Mouse (Mus musculus) stomach, embryonic 14.5 days (tissue): ENCODE measurements around the gene Erich4. TPM values are rescaled to one million over a fixed set of nuclear protein-coding genes. Genes with fewer than 3 reads are reported as not detected.

Source experiments
- ATAC-seq: fragments of 200-750 bp; cut with Nextera tagmentation; 2 replicates; pipeline ENCODE4 v1.8.0; 2017; ENCODE audit warnings: low read depth, moderate TSS enrichment; ENCODE audit not compliant: insufficient number of reproducible peaks, insufficient read depth, low FRiP score
- H3K27ac ChIP-seq: fragments of 300-500 bp; sonication (generic); 2 replicates; pipeline ENCODE4 v1.5.1; 2014; ENCODE audit warnings: mild to moderate bottlenecking, low read length, moderate library complexity, mixed read lengths
- H3K27me3 ChIP-seq: fragments of 300-500 bp; sonication (generic); 2 replicates; pipeline ENCODE4 v1.6.1; 2014; ENCODE audit warnings: low read length, control low read depth, mixed read lengths; ENCODE audit not compliant: control insufficient read depth, insufficient read depth
- H3K36me3 ChIP-seq: fragments of 300-500 bp; sonication (generic); 2 replicates; pipeline ENCODE4 v1.6.1; 2014; ENCODE audit warnings: mild to moderate bottlenecking, control low read depth, low read length, moderate library complexity, mixed read lengths; ENCODE audit not compliant: control insufficient read depth, insufficient read depth
- H3K4me1 ChIP-seq: fragments of 300-500 bp; sonication (generic); 2 replicates; pipeline ENCODE4 v1.6.1; 2014; ENCODE audit warnings: low read length, control low read depth, mixed read lengths; ENCODE audit not compliant: control insufficient read depth, insufficient read depth
- H3K4me2 ChIP-seq: fragments of 300-500 bp; sonication (generic); replicated peaks from 2 replicates; pipeline ENCODE4 v1.6.1; 2014; ENCODE audit warnings: low read depth, low read length, control low read depth
- H3K4me3 ChIP-seq: fragments of 300-500 bp; sonication (generic); 2 replicates; pipeline ENCODE4 v1.5.1; 2014; ENCODE audit warnings: low read depth, low read length, control low read depth
- H3K9ac ChIP-seq: fragments of 300-500 bp; sonication (generic); replicated peaks from 2 replicates; pipeline ENCODE4 v1.6.1; 2014; ENCODE audit warnings: low read depth, mild to moderate bottlenecking, control low read depth, low read length, moderate library complexity, mixed read lengths
- H3K9me3 ChIP-seq: fragments of 300-500 bp; sonication (generic); 2 replicates; pipeline ENCODE4 v1.6.1; 2016; ENCODE audit warnings: low read depth, low read length, control low read depth; ENCODE audit not compliant: control insufficient read depth
- WGBS: fragments of 180-500 bp; shearing (Covaris S2); extraction: QIAGEN DNeasy Blood & Tissue Kit; methylation state at CpG from one replicate; pipeline ENCODE4 v1.1.7; 2014; 5-methylcytosine and 5-hydroxymethylcytosine counted together
- polyA plus RNA-seq: library from polyadenylated mRNA; unstranded; fragments of >200 nt; fragmentation: Nextera tagmentation; extraction: Ambion mirVana; gene quantifications from 2 replicates; pipeline ENCODE4 v1.2.1, GENCODE M21; 2014

Gene Erich4
- polyA plus RNA-seq, 1 experiment from 2014 or later, result not detected

- Histone ChIP-seq H3K4me1 (peaks cover 20% of the 10 kb centered on the region), H3K36me3 (peaks cover 12% of the 10 kb centered on the region), H3K27ac (peak overlapping the region; percentile 85), H3K4me3 (peak overlapping the region; percentile 47), H3K4me2 (peak overlapping the region; percentile 68), H3K27me3 (no peaks in the 10 kb centered on the region), H3K9me3 (no peaks in the 10 kb centered on the region), H3K9ac (peak overlapping the region; percentile 38)
- 11% methylated on average over 38 of the region's 38 CpGs for WGBS
- ATAC-seq, result peak; percentile 82
These were observed 12.0 kb upstream of the Erich4 start for GRCm38 (mm10) chr7:25627431-25628322.

- Histone ChIP-seq H3K4me2 (peak within 1 kb of the TSS; percentile 68), H3K36me3 (peaks cover 20% of the 10 kb centered on the region), H3K4me1 (peaks cover 20% of the 10 kb centered on the region), H3K4me3 (peak within 1 kb of the TSS; percentile 47), H3K27me3 (no peaks in the 10 kb centered on the region), H3K9ac (peak within 1 kb of the TSS; percentile 38), H3K27ac (peak within 1 kb of the TSS; percentile 85), H3K9me3 (no peaks in the 10 kb centered on the region)
- peak; percentile 62 for ATAC-seq
- WGBS, result 8% methylated on average over 29 of the region's 29 CpGs
These were observed 11.1 kb upstream of the Erich4 start, which contains the start of gene B3gnt8 for GRCm38 (mm10) chr7:25626509-25627430. Gene B3gnt8 (plus strand): TSS chr7:25626654.

GRCm38 (mm10) chr7:25625594-25626250 is 10.0 kb upstream of the Erich4 start:
- peaks cover 20% of the 10 kb centered on the region for H3K4me1 ChIP-seq
- H3K4me3 ChIP-seq, result no peak overlapping the region
- H3K27ac ChIP-seq, result peak overlapping the region; percentile 85; the same call in 1 of the 2 replicates
- H3K27me3 ChIP-seq, result no peaks in the 10 kb centered on the region
- no peaks in the 10 kb centered on the region for H3K9me3 ChIP-seq
- WGBS, result 74% methylated on average over 10 of the region's 10 CpGs
- H3K4me2 ChIP-seq, result no peak overlapping the region
- H3K9ac ChIP-seq, result no peak overlapping the region
- ATAC-seq, result no peak
- H3K36me3 ChIP-seq, result peaks cover 20% of the 10 kb centered on the region

- H3K9ac ChIP-seq, result no peak overlapping the region
- H3K4me3 ChIP-seq, result no peak overlapping the region
- H3K27ac ChIP-seq, result no peak overlapping the region
- WGBS, result 81% methylated on average over 5 of the region's 5 CpGs
- peaks cover 23% of the 10 kb centered on the region for H3K4me1 ChIP-seq
- peaks cover 12% of the 10 kb centered on the region; the same call in 1 of the 2 replicates for H3K36me3 ChIP-seq
- no peak overlapping the region for H3K4me2 ChIP-seq
- H3K9me3 ChIP-seq, result no peaks in the 10 kb centered on the region
- no peaks in the 10 kb centered on the region for H3K27me3 ChIP-seq
- ATAC-seq, result no peak
These were observed 9.2 kb upstream of the Erich4 start for GRCm38 (mm10) chr7:25624851-25625250.

- Histone ChIP-seq H3K36me3 (peaks cover 8% of the 10 kb centered on the region; the same call in 1 of the 2 replicates), H3K4me2 (no peak overlapping the region), H3K4me1 (peaks cover 23% of the 10 kb centered on the region), H3K9ac (no peak overlapping the region), H3K27ac (no peak overlapping the region), H3K27me3 (no peaks in the 10 kb centered on the region), H3K9me3 (no peaks in the 10 kb centered on the region), H3K4me3 (no peak overlapping the region)
- WGBS, result 93% methylated on average over 11 of the region's 11 CpGs
- ATAC-seq, result no peak
These were observed 8.2 kb upstream of the Erich4 start for GRCm38 (mm10) chr7:25623857-25624370.

GRCm38 (mm10) chr7:25620751-25621150 is 5.1 kb upstream of the Erich4 start:
- Histone ChIP-seq H3K4me3 (no peak overlapping the region), H3K4me1 (0 out of 2 replicates have a peak, but pooled peaks cover 4% of the 10 kb centered on the region), H3K4me2 (no peak overlapping the region), H3K36me3 (peaks cover 8% of the 10 kb centered on the region; the same call in 1 of the 2 replicates), H3K27ac (no peak overlapping the region), H3K9ac (no peak overlapping the region), H3K9me3 (no peaks in the 10 kb centered on the region), H3K27me3 (no peaks in the 10 kb centered on the region)
- no peak for ATAC-seq
- WGBS, result 91% methylated on average over 11 of the region's 11 CpGs

GRCm38 (mm10) chr7:25620101-25620500 is 4.4 kb upstream of the Erich4 start:
- Histone ChIP-seq H3K4me1 (0 out of 2 replicates have a peak, but pooled peaks cover 4% of the 10 kb centered on the region), H3K27me3 (no peaks in the 10 kb centered on the region), H3K4me3 (peak overlapping the region; percentile 45), H3K27ac (no peak overlapping the region), H3K9ac (no peak overlapping the region), H3K36me3 (peaks cover 8% of the 10 kb centered on the region; the same call in 1 of the 2 replicates), H3K4me2 (peak overlapping the region; percentile 59), H3K9me3 (no peaks in the 10 kb centered on the region)
- no peak for ATAC-seq
- WGBS, result 91% methylated on average over 5 of the region's 5 CpGs
